Mouse (Mus musculus) intestine, embryonic 14.5 days (tissue): ENCODE results near the gene Lrrc46. TPM values are rescaled to one million over a fixed set of nuclear protein-coding genes. Genes with fewer than 3 reads are reported as not detected.

Experiments used
- ATAC-seq: fragments of 200-750 bp; cut with Nextera tagmentation; replicated peaks from 2 replicates; pipeline ENCODE4 v1.8.0; 2017; ENCODE audit warnings: low read depth, moderate number of reproducible peaks, moderate TSS enrichment, moderate library complexity; ENCODE audit not compliant: low FRiP score, low TSS enrichment
- DNase-seq: peaks from one replicate; pipeline ENCODE4 v3.0.0-alpha.2; 2018; ENCODE audit warnings: low spot score
- H3K27ac ChIP-seq: fragments of 300-500 bp; sonication (generic); 2 replicates; pipeline ENCODE4 v1.5.1; 2014; ENCODE audit warnings: low read depth, mild to moderate bottlenecking, control low read depth
- H3K27me3 ChIP-seq: fragments of 300-500 bp; sonication (generic); replicated peaks from 2 replicates; pipeline ENCODE4 v1.6.1; 2014; ENCODE audit warnings: low read length, control low read depth; ENCODE audit not compliant: control insufficient read depth, insufficient read depth
- H3K36me3 ChIP-seq: fragments of 300-500 bp; sonication (generic); 2 replicates; pipeline ENCODE4 v1.6.1; 2014; ENCODE audit warnings: low read length, control low read depth; ENCODE audit not compliant: control insufficient read depth, insufficient read depth
- H3K4me1 ChIP-seq: fragments of 300-500 bp; sonication (generic); replicated peaks from 2 replicates; pipeline ENCODE4 v1.6.1; 2014; ENCODE audit warnings: low read length, control low read depth, mixed read lengths; ENCODE audit not compliant: control insufficient read depth, insufficient read depth
- H3K4me2 ChIP-seq: fragments of 300-500 bp; sonication (generic); 2 replicates; pipeline ENCODE4 v1.6.1; 2014; ENCODE audit warnings: low read length
- H3K4me3 ChIP-seq: fragments of 300-500 bp; sonication (generic); 2 replicates; pipeline ENCODE4 v1.5.1; 2014; ENCODE audit warnings: low read depth, low read length, control low read depth, mixed read lengths
- H3K9ac ChIP-seq: fragments of 300-500 bp; sonication (generic); 2 replicates; pipeline ENCODE4 v1.6.1; 2014; ENCODE audit warnings: mild to moderate bottlenecking, low read length
- H3K9me3 ChIP-seq: fragments of 300-500 bp; sonication (generic); 2 replicates; pipeline ENCODE4 v1.6.1; 2016; ENCODE audit warnings: low read length, control low read depth; ENCODE audit not compliant: control insufficient read depth
- WGBS: fragments of 180-500 bp; shearing (Covaris S2); extraction: QIAGEN DNeasy Blood & Tissue Kit; methylation state at CpG from one replicate; pipeline ENCODE4 v1.1.7; 2014; 5-methylcytosine and 5-hydroxymethylcytosine counted together
- polyA plus RNA-seq: library from polyadenylated mRNA; unstranded; fragments of >200 nt; fragmentation: Nextera tagmentation; extraction: Ambion mirVana; gene quantifications from 2 replicates; pipeline ENCODE4 v1.2.1, GENCODE M21; 2014

The Lrrc46 gene
- polyA plus RNA-seq, 1 experiment from 2014 or later, result 0.49 TPM

DNA sequence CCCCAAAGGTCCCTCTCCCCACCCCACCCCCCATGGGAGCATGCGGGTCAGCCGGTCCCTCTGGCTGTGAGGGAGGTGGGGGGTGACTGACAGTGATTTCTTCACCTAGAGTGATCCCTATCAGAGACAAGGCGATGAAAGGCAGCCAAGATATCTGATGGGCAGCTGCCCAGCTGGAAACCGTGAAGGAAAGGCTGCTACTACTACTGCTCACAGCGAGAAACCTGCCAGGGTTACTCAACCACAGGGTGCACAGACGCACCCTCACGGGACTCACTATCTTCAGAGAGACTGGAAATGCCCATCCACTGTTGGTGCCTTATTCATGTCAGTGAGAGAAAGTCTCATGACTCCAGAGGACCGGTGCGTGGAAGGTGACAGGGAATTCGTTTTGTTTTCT, 16.2 kb downstream of the Lrrc46 start:
- H3K4me2 ChIP-seq, result no peak overlapping the region
- H3K36me3 ChIP-seq, result no peaks in the 10 kb centered on the region
- H3K27ac ChIP-seq, result no peak overlapping the region
- WGBS, result 51% methylated on average over 10 of the region's 10 CpGs
- peaks cover 16% of the 10 kb centered on the region for H3K4me1 ChIP-seq
- H3K27me3 ChIP-seq, result peaks cover 44% of the 10 kb centered on the region
- H3K9me3 ChIP-seq, result no peaks in the 10 kb centered on the region
- no peak for DNase-seq
- H3K9ac ChIP-seq, result no peak overlapping the region
- ATAC-seq, result no peak
- H3K4me3 ChIP-seq, result no peak overlapping the region

DNA sequence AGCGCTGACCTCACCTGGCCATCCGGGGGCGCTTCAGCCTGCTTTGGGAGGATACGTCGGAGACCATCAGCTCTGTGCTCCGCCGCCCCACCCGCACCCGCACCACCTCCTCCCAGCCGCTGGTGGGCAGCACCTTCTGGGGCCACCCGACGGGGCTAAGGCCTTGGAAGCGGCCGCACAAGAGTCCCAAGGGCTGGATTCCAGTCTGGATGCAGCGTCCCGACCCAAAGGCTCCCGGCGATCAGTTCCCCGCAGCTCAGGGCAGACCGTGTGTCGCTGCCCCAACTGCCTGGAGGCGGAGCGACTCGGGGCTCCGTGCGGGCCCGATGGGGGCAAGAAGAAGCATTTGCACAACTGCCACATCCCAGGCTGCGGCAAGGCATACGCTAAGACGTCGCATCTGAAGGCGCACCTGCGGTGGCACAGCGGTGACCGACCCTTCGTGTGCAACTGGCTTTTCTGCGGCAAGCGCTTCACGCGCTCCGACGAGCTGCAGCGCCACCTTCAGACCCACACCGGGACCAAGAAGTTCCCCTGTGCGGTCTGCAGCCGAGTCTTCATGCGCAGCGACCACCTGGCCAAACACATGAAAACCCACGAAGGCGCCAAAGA, 19.2 kb downstream of the Lrrc46 start:
- no peak overlapping the region for H3K27ac ChIP-seq
- 2% methylated on average over 50 of the region's 50 CpGs for WGBS
- H3K9me3 ChIP-seq, result no peaks in the 10 kb centered on the region
- ATAC-seq (peak; percentile 25; the same call in 1 of the 2 replicates), DNase-seq (peak; percentile 87)
- peak overlapping the region; percentile 83 for H3K4me2 ChIP-seq
- peak overlapping the region; percentile 53 for H3K9ac ChIP-seq
- H3K36me3 ChIP-seq, result no peaks in the 10 kb centered on the region
- peaks cover 70% of the 10 kb centered on the region for H3K27me3 ChIP-seq
- peak overlapping the region; percentile 48 for H3K4me3 ChIP-seq
- peaks cover 22% of the 10 kb centered on the region for H3K4me1 ChIP-seq

DNA sequence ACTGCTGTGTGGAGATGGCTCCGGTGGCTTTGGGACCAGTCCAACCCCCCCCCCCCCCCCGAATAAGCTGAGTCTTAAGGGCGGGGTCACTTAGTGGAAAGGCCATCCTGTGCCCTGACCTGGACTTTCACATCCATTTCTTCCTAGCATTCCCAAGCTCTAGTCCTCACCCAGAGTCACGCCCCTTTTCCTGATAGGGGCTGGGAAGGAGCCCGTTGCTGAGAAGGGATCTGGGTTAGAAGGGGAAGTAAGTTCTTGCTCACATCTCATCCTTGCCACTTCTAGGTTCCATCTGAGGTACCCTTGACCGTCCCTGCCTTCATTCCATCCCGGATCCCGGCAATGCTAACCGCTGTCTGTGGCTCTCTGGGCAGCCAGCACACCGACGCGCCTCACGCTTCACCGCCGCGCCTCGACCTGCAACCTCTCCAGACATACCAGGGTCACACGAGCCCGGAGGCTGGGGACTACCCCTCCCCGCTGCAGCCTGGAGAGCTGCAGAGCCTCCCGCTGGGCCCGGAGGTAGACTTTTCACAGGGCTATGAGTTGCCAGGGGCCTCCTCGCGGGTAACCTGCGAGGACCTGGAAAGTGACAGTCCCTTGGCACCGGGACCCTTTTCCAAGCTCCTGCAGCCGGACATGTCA, 20.0 kb downstream of the Lrrc46 start:
- Histone ChIP-seq H3K9me3 (no peaks in the 10 kb centered on the region), H3K4me2 (peak overlapping the region; percentile 83), H3K4me1 (peaks cover 22% of the 10 kb centered on the region), H3K27me3 (peaks cover 77% of the 10 kb centered on the region), H3K36me3 (no peaks in the 10 kb centered on the region), H3K4me3 (peak overlapping the region; percentile 48), H3K27ac (no peak overlapping the region), H3K9ac (no peak overlapping the region; the same call in 1 of the 2 replicates)
- WGBS, result 3% methylated on average over 27 of the region's 27 CpGs
- peak; percentile 76 for DNase-seq
- ATAC-seq, result no peak

DNA sequence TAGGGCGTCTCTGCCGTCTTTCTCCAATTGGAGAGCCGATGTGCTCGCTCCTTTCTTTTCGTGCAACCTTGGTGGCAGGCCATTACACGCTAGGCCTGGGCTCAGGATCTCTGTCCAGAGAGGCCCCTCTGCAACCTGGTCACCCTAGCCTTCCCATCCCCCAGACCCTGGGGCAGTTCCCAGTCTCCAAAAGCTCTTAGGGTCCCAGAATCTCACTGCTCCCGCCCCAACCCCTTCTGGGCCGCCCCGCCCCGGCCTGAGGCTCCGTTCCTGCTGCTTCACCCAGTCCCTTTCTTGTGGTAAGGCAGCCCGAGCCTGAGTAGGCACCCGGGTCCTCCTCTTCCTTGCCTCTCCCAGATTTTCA, 21.9 kb downstream of the Lrrc46 start:
- peaks cover 14% of the 10 kb centered on the region for H3K4me1 ChIP-seq
- DNase-seq, result no peak
- peak overlapping the region; percentile 58 for H3K4me2 ChIP-seq
- no peak for ATAC-seq
- no peak overlapping the region for H3K27ac ChIP-seq
- H3K36me3 ChIP-seq, result no peaks in the 10 kb centered on the region
- WGBS, result 14% methylated on average over 13 of the region's 13 CpGs
- peaks cover 89% of the 10 kb centered on the region for H3K27me3 ChIP-seq
- no peaks in the 10 kb centered on the region for H3K9me3 ChIP-seq
- H3K9ac ChIP-seq, result no peak overlapping the region
- H3K4me3 ChIP-seq, result peak overlapping the region; percentile 37

DNA sequence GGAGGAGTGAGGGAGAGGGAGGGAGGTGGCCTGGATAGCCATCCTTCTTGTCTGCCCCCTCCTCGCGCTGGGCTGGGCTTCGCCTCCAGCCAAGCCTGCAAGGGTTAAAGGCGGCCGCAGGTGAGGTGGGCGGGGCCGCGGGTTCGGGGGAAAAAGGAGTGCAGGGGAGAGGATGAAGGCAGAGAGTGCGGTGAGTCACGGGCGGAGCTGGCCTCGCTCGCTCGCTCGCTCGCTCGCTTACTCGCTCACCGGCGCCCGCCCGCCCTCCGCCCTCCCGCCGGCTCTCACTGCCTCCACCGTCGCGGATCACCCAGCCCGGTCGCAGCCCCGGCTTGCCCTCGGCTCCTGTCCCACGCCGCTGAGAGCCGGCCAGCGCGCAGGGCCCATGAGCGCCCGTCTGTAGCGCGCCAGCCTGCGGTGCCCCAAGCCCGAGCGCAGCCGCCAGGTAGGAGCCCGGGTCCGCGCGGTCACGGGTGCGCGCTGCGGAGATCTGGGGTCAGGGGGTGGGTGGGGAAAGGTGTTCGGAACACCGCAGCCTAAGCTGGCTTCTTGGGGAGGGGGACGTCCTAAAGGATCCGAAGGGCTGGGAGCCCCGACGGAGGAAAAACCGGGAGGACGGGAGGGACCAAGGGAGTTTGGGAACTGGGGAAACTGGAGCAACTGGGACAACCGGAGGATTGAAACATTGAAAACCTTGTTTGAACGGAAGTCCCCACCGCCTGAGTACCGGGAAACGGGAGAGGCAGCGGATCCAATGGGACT, 22.4 kb downstream of the Lrrc46 start:
- peak overlapping the region; percentile 37 for H3K4me3 ChIP-seq
- WGBS, result under 1% methylated on average over 68 of the region's 68 CpGs
- DNase-seq (peak; percentile 73), ATAC-seq (peak; percentile 36; the same call in 1 of the 2 replicates)
- no peaks in the 10 kb centered on the region for H3K36me3 ChIP-seq
- H3K9ac ChIP-seq, result peak overlapping the region; percentile 30
- no peak overlapping the region for H3K27ac ChIP-seq
- H3K9me3 ChIP-seq, result no peaks in the 10 kb centered on the region
- H3K4me1 ChIP-seq, result peaks cover 14% of the 10 kb centered on the region
- H3K27me3 ChIP-seq, result peaks cover 89% of the 10 kb centered on the region
- peak overlapping the region; percentile 58 for H3K4me2 ChIP-seq

DNA sequence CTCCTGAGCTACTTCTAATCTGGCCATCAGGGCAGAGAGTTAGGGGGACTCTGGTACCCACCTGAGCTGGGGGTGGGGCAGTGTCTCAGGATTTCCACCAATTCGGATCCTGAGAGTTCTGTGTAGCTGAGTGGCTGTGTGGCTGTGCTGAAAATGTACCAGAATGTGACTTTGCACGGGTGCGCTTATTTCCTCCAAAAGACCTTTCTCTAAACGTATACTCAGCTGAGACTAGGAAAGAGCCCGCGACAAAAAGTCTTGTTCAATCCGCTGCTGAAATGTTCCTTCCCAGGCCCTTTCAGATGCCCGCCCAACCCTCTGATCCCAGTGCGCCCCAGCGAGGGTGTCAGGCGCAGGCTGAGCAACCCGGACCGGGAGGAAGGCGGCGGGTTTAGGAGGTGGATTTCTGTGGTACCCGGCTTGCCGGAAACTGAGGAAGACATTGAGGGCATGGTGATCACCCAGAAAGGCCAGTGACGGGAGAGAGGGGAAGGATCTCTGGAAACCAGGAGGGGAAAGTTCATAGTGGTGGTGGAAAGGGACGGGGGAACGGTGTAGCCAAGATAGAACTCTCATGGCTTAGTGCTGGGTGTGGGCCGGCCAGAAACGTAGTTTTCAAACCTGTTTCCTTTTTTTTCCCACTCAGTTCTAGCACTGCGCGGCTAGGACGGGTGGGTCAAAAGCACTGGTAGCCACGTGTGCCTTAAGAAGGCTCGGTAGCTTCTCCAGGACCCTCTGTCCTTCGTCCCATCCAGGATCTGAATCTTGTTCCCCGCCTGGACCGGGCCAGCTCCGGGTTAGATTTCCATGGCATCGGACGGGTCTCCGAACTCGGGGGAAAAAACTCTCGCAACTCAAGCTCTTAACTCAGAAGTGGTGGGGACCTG, 23.3 kb downstream of the Lrrc46 start:
- Histone ChIP-seq H3K9me3 (no peaks in the 10 kb centered on the region), H3K36me3 (no peaks in the 10 kb centered on the region), H3K27ac (no peak overlapping the region), H3K4me2 (peak overlapping the region; percentile 58), H3K4me3 (peak overlapping the region; percentile 37), H3K27me3 (peaks cover 82% of the 10 kb centered on the region), H3K4me1 (peaks cover 14% of the 10 kb centered on the region), H3K9ac (no peak overlapping the region)
- ATAC-seq (no peak), DNase-seq (peak; percentile 67)
- 1% methylated on average over 36 of the region's 36 CpGs for WGBS

DNA sequence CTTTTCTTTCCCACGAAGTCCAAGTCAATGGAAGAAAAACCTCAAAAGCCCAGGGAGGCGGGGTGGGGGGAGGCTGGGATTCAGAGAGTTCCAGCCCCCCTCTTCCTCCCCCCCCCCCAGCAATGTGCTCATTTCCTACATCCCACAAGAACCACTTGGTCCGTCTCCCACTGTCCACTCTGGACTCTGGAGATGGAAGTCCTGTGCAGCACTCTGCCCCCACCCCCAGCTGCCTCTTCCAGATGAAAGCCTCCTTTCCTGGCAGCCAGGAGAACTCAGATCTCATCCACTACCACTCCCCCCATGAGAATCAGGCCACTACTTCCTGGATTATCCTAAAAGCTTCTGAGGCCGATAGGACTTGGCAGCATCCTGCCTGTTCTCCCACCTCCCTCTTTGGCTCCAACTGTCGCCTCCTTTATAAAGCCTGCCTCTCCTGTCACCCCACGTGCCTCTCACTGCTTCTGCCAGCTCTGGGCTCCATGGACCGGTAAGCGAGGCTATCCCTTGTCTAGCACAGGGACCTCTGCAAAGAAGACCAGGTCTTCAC, 28.0 kb downstream of the Lrrc46 start, which contains the start of gene Sp6:
Gene Sp6, plus strand, starts transcription at position 274 of the 550 bp plus-strand sequence.
- DNase-seq (no peak), ATAC-seq (no peak)
- Histone ChIP-seq H3K9ac (no peak within 1 kb of the TSS), H3K4me3 (no peak within 1 kb of the TSS), H3K27me3 (peaks cover 44% of the 10 kb centered on the region), H3K4me1 (peaks cover under 1% of the 10 kb centered on the region; the same call in 1 of the 2 replicates), H3K36me3 (no peaks in the 10 kb centered on the region), H3K4me2 (no peak within 1 kb of the TSS), H3K9me3 (no peaks in the 10 kb centered on the region), H3K27ac (no peak within 1 kb of the TSS)
- 26% methylated on average over 8 of the region's 8 CpGs for WGBS
